Mouse (Mus musculus) gastrocnemius, adult 2 months (tissue): ENCODE results near the gene Aspg. TPM values are rescaled to one million over a fixed set of nuclear protein-coding genes. Genes with fewer than 3 reads are reported as not detected.

Experiments
- DNase-seq: peaks from one replicate; pipeline ENCODE4 v3.0.0; 2022
- H3K27ac ChIP-seq: fragments of 200-600 bp; 2 replicates; pipeline ENCODE4 v1.8.1; 2022; ENCODE audit warnings: mild to moderate bottlenecking
- H3K4me3 ChIP-seq: fragments of 200-600 bp; 2 replicates; pipeline ENCODE4 v1.8.1; 2022; ENCODE audit warnings: mild to moderate bottlenecking, moderate library complexity
- CTCF ChIP-seq: fragments of 200-600 bp; IDR thresholded peaks from 2 replicates; pipeline ENCODE4 v1.8.1; 2022; ENCODE audit warnings: antibody characterized with exemption, mild to moderate bottlenecking, moderate library complexity
- intact Hi-C: fragments of 180-260 bp; cut with DNase I; formaldehyde crosslinking; loops from one replicate; pipeline ENCODE4 v1.15.1; 2025
- long read RNA-seq, 2 experiments: library from polyadenylated mRNA; stranded (forward); transcript quantifications; one replicate each; pipeline ENCODE4 v2.0.0; 2021
- total RNA-seq, 2 experiments: library from RNA; stranded (reverse); gene quantifications; 2 replicates each; pipeline ENCODE4 v1.2.3; 2021

Gene Aspg
- total RNA-seq = not detected
- long read RNA-seq, experiment 1 = 0 reads
- long read RNA-seq, experiment 2 = 0 reads

GRCm38 (mm10) chr12:112106541-112106971 lies at the start of gene Aspg:
Gene Aspg, plus strand, starts transcription at chr12:112106679.
- intact Hi-C loops = no loop called here
- no peak for TF ChIP-seq CTCF

GRCm38 (mm10) chr12:112077651-112078050 lies 28.8 kb upstream of the Aspg start:
- Histone ChIP-seq H3K27ac (no peak overlapping the region), H3K4me3 (no peak overlapping the region)
- intact Hi-C loops = loop anchor here (1.0 kb wide), 1 partner anchor 14 kb away; no protein-coding TSS in a partner anchor
- TF ChIP-seq CTCF = peak; percentile 79
- peak; percentile 75 for DNase-seq

More at GRCm38 (mm10) chr12:112106541-112106971, at the start of gene Aspg:
- H3K4me3 ChIP-seq = no peak within 1 kb of the TSS; the same call in 1 of the 2 replicates
- DNase-seq = no peak
- H3K27ac ChIP-seq = no peak within 1 kb of the TSS

- no peak for DNase-seq
- intact Hi-C loops = no loop called here
- no peak for TF ChIP-seq CTCF
- Histone ChIP-seq H3K27ac (no peak overlapping the region), H3K4me3 (no peak overlapping the region)
Measured at GRCm38 (mm10) chr12:112079911-112080310, 26.6 kb upstream of the Aspg start.

- H3K4me3 ChIP-seq = no peak overlapping the region
- no peak overlapping the region for H3K27ac ChIP-seq
- no peak for DNase-seq
- no peak for TF ChIP-seq CTCF
- intact Hi-C loops = no loop called here
Measured at GRCm38 (mm10) chr12:112080911-112081310, 25.6 kb upstream of the Aspg start.

GRCm38 (mm10) chr12:112082241-112082640 lies 24.2 kb upstream of the Aspg start:
- intact Hi-C loops = no loop called here
- H3K4me3 ChIP-seq = no peak overlapping the region
- TF ChIP-seq CTCF = no peak
- no peak overlapping the region for H3K27ac ChIP-seq
- DNase-seq = no peak

GRCm38 (mm10) chr12:112086250-112086649 lies 20.2 kb upstream of the Aspg start:
- Histone ChIP-seq H3K27ac (no peak overlapping the region), H3K4me3 (no peak overlapping the region)
- no peak for TF ChIP-seq CTCF
- intact Hi-C loops = no loop called here
- no peak for DNase-seq

DNA sequence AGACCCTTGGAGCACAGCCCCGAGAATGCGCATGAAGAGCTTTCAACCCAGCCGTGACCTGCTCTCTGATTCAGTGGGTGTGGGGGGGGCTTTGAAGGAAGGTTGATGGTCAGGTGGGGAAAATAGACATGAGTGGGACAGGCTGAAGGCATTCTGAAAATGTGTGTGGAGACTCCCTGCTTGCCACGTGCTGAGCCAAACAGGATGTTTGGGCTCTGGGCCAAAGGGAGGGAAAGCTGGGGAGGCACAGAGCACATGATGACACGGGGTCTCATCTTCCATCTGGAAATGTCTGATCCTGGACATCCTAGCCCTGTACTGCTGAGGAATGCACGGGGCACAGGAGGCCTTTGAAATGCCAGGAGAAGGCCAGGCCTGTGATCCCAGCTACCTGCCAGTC lies 19.8 kb upstream of the Aspg start:
- Histone ChIP-seq H3K4me3 (no peak overlapping the region), H3K27ac (no peak overlapping the region)
- intact Hi-C loops = no loop called here
- no peak for TF ChIP-seq CTCF
- no peak for DNase-seq

DNA sequence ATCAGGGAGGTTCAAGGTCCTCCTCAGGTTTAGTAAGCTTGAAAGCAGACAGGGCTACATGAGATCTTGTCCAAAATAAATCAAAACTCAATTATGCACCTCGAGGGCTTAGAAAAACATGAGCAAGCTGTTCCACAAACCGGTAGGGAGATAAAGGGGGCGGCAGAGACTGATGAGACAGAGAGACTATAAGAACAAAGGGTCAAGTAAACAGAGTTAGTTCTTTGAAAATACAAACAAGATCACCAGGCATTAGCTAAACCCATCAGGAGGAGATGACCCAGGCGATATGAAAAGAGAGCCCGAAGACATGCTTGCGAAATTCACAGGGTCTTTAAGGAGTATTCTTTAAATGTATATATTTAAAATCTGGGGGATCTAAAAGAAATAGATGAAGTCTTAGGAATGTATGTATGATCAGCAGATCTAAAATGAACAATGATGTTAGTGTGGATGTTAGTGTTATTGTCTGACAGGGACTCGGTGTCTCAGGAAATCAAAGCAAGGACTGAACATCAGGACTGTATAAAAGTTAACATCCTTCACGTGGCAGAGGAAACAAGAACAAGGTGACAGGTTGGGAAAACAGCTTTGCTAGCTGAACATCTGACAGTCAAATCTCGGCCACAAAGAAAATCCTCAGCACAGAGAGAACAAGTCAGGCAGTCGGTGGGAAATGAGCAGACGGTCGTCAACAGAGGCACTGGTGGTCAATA lies 17.7 kb upstream of the Aspg start:
- H3K27ac ChIP-seq = no peak overlapping the region
- DNase-seq = no peak
- intact Hi-C loops = no loop called here
- H3K4me3 ChIP-seq = no peak overlapping the region
- TF ChIP-seq CTCF = no peak

- intact Hi-C loops = loop anchor here (1.0 kb wide), 1 partner anchor 14 kb away; no protein-coding TSS in a partner anchor
- peak overlapping the region; percentile 41 for H3K4me3 ChIP-seq
Measured at GRCm38 (mm10) chr12:112091054-112091453, 15.4 kb upstream of the Aspg start.

GRCm38 (mm10) chr12:112094261-112094880 lies 12.1 kb upstream of the Aspg start:
- intact Hi-C loops = no loop called here
- Histone ChIP-seq H3K4me3 (no peak overlapping the region), H3K27ac (no peak overlapping the region)
- TF ChIP-seq CTCF = no peak
- DNase-seq = no peak

More at GRCm38 (mm10) chr12:112091054-112091453, 15.4 kb upstream of the Aspg start:
- H3K27ac ChIP-seq = no peak overlapping the region
- peak; percentile 88 for TF ChIP-seq CTCF
- DNase-seq = peak; percentile 69

DNA sequence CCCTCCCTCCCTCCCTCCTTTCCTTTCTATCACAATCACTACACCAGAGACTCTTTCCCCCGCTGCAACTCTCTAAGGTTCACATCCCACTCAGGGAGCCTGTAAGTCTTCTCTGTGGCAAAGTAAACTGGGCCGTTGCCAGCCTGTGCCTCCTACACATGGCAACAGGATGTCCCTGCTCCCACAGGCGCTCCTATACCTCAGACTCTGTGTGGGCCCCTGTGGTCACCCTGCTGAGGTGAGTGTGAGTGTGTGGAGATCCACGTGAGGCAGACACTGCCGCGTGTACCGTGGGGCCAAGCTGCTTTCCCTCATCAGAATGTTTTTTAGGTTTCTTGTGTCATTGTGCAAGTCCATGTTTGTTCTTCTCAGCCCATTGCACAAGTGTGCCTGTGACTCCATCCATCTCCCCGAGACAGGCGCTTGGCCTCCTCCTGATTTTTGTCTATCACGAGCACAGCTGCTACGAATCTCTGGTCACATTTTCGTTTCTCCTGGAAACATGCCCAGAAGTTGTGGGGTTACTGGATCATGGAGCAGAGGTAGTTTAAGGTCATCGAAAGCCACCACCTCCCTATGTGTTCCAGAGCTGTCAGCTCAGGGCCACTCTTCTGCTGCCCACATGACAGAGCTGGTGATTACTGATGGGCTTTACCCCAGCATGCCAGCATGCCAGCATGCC lies 10.3 kb upstream of the Aspg start:
- Histone ChIP-seq H3K4me3 (no peak overlapping the region), H3K27ac (0 out of 2 replicates have a peak overlapping the region, but pooled peaks have one; percentile 31)
- no peak for TF ChIP-seq CTCF
- intact Hi-C loops = no loop called here
- peak; percentile 44 for DNase-seq

DNA sequence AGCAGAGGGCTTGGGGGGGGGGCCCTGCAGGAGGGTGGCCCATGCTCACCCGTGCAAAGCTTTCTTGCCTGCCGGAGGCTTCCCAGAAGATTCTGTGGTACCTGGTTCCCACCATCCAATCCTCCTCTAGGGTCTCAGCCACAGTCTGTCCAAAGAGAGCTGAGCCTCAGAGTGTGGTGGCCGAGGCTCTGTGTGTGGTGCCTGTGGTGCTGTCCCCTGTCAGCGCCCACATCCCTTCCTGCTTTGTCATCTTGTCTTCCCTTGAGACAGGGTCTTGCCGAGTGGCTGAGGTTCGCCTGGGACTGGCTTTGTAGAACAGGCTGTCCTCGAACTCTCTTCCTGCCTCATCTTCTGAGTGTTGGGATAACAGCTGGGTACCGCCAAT lies 9.8 kb upstream of the Aspg start:
- Histone ChIP-seq H3K27ac (no peak overlapping the region), H3K4me3 (no peak overlapping the region)
- no peak for TF ChIP-seq CTCF
- DNase-seq = no peak
- intact Hi-C loops = no loop called here

GRCm38 (mm10) chr12:112100106-112100505 lies 6.4 kb upstream of the Aspg start:
- Histone ChIP-seq H3K27ac (no peak overlapping the region), H3K4me3 (no peak overlapping the region)
- intact Hi-C loops = loop anchor here (5.0 kb wide), 1 partner anchor 117 kb away; no protein-coding TSS in a partner anchor
- DNase-seq = no peak
- no peak for TF ChIP-seq CTCF
